8 mouse cellular contexts compared by ENCODE assay signal in genomic region chr2:30725186-30725585, GRCm38 (mm10).
A peak's percentile ranks its signal among the peaks of the same experiment; 100 is the strongest.
DNase-seq lines count a peak whose midpoint lies in the region; ATAC-seq and TF ChIP-seq lines count a peak whose summit lies in the region.

No protein-coding gene starts in this region.

- TF ChIP-seq CTCF in lung, postnatal 0 days (IDR thresholded peaks at IDR 0.05): no peak

- DNase-seq in lung, postnatal 0 days (ENCODE audit: low spot score): no peak
- DNase-seq in lung, postnatal 14 days: no peak
- DNase-seq in hindbrain, embryonic 11.5 days (ENCODE audit: low spot score): no peak
- DNase-seq in limb, embryonic 10.5 days (ENCODE audit: low spot score): peak; percentile 45
- DNase-seq in spleen, postnatal 14 days (ENCODE audit: low spot score in 2 of 2): no peak
- no peak for DNase-seq in left cerebral cortex, postnatal 14 days (ENCODE audit: low spot score in 2 of 2)

- no peak overlapping the region for H3K4me3 ChIP-seq in lung, postnatal 0 days (ENCODE audit: low read depth, low read length)
- no peak overlapping the region for H3K4me3 ChIP-seq in hindbrain, embryonic 11.5 days (ENCODE audit: low read depth, low read length)
- peak overlapping the region; percentile 44 for H3K4me3 ChIP-seq in limb, embryonic 10.5 days
- H3K4me3 ChIP-seq in stomach, embryonic 15.5 days (replicated peaks): peak overlapping the region; percentile 30; the same call in 1 of the 2 replicates

- H3K4me1 ChIP-seq in lung, postnatal 0 days (ENCODE audit: insufficient read depth, low read depth, low read length): peaks cover 22% of the 10 kb centered on the region
- H3K4me1 ChIP-seq in hindbrain, embryonic 11.5 days (replicated peaks; ENCODE audit: control insufficient read depth, insufficient read depth, low read length): peaks cover 47% of the 10 kb centered on the region
- peaks cover 62% of the 10 kb centered on the region for H3K4me1 ChIP-seq in limb, embryonic 10.5 days
- H3K4me1 ChIP-seq in stomach, embryonic 15.5 days: peaks cover 54% of the 10 kb centered on the region

- no peak for ATAC-seq in lung, postnatal 0 days
- no peak for ATAC-seq in hindbrain, embryonic 11.5 days (ENCODE audit: low FRiP score)
- no peak for ATAC-seq in stomach, embryonic 15.5 days (ENCODE audit: insufficient read depth, low FRiP score, low read depth)
- ATAC-seq in erythroid progenitor cell, adult 5-6 weeks (replicated peaks; ENCODE audit: low FRiP score, poor library complexity, severe bottlenecking): no peak

- no peaks in the 10 kb centered on the region for H3K36me3 ChIP-seq in lung, postnatal 0 days (ENCODE audit: insufficient read depth, low read length)
- H3K36me3 ChIP-seq in hindbrain, embryonic 11.5 days (ENCODE audit: control insufficient read depth, insufficient read depth, low read length): no peaks in the 10 kb centered on the region
- H3K36me3 ChIP-seq in limb, embryonic 10.5 days: no peaks in the 10 kb centered on the region
- no peaks in the 10 kb centered on the region for H3K36me3 ChIP-seq in stomach, embryonic 15.5 days

- no peaks in the 10 kb centered on the region for H3K27me3 ChIP-seq in lung, postnatal 0 days (replicated peaks; ENCODE audit: insufficient read depth, low read length)
- H3K27me3 ChIP-seq in hindbrain, embryonic 11.5 days (ENCODE audit: control insufficient read depth, insufficient read depth, low read length): no peaks in the 10 kb centered on the region
- no peaks in the 10 kb centered on the region for H3K27me3 ChIP-seq in limb, embryonic 10.5 days (ENCODE audit: low read depth, poor library complexity, severe bottlenecking)
- no peaks in the 10 kb centered on the region for H3K27me3 ChIP-seq in stomach, embryonic 15.5 days (replicated peaks)

- intact Hi-C loops in left cerebral cortex, postnatal 14 days (cut with DNase I): no loop called here

- peak overlapping the region; percentile 54 for H3K4me2 ChIP-seq in lung, postnatal 0 days (replicated peaks; ENCODE audit: low read depth, low read length)
- H3K4me2 ChIP-seq in hindbrain, embryonic 11.5 days (replicated peaks; ENCODE audit: low read depth, low read length): peak overlapping the region; percentile 45; the same call in 1 of the 2 replicates
- H3K4me2 ChIP-seq in stomach, embryonic 15.5 days: peak overlapping the region; percentile 57

- 65% methylated on average over 10 of the region's 10 CpGs for WGBS in lung, postnatal 0 days
- 40% methylated on average over 10 of the region's 10 CpGs for WGBS in hindbrain, embryonic 11.5 days
- 34% methylated on average over 10 of the region's 10 CpGs for WGBS in limb, embryonic 10.5 days
- WGBS in stomach, embryonic 15.5 days: 51% methylated on average over 10 of the region's 10 CpGs

- H3K27ac ChIP-seq in lung, postnatal 0 days (ENCODE audit: low read length): no peak overlapping the region; the same call in 1 of the 2 replicates
- peak overlapping the region; percentile 100 for H3K27ac ChIP-seq in hindbrain, embryonic 11.5 days (ENCODE audit: low read depth, low read length)
- peak overlapping the region; percentile 94 for H3K27ac ChIP-seq in limb, embryonic 10.5 days
- peak overlapping the region; percentile 3; the same call in 1 of the 2 replicates for H3K27ac ChIP-seq in stomach, embryonic 15.5 days

- no peaks in the 10 kb centered on the region for H3K9me3 ChIP-seq in lung, postnatal 0 days (ENCODE audit: low read length)
- no peaks in the 10 kb centered on the region for H3K9me3 ChIP-seq in hindbrain, embryonic 11.5 days (ENCODE audit: control insufficient read depth, low read length)
- no peaks in the 10 kb centered on the region for H3K9me3 ChIP-seq in limb, embryonic 10.5 days (replicated peaks)
- H3K9me3 ChIP-seq in stomach, embryonic 15.5 days: no peaks in the 10 kb centered on the region

- no peak for TF ChIP-seq EP300 in lung, postnatal 0 days (IDR thresholded peaks at IDR 0.05)

- 0 out of 2 replicates have a peak overlapping the region, but pooled peaks have one; percentile 43 for H3K9ac ChIP-seq in lung, postnatal 0 days (replicated peaks; ENCODE audit: low read depth)
- peak overlapping the region; percentile 60 for H3K9ac ChIP-seq in hindbrain, embryonic 11.5 days (ENCODE audit: low read depth, low read length)
- H3K9ac ChIP-seq in stomach, embryonic 15.5 days: no peak overlapping the region

Comparison
In these comparisons a context has a peak if more than half of its experiments do, and no peak if none do; other contexts are left out.
1. H3K4me3 ChIP-seq: peak in limb, embryonic 10.5 days (single experiment) and stomach, embryonic 15.5 days (single experiment); none in lung, postnatal 0 days (single experiment) and hindbrain, embryonic 11.5 days (single experiment).
2. Peak in every context shown above with its lines, with median percentiles within 50 percentile points of each other: H3K4me2 ChIP-seq.